Mouse (Mus musculus) gastrocnemius, adult 8-10 months (tissue): ENCODE results near the gene Cebpzos. TPM values are rescaled to one million over a fixed set of nuclear protein-coding genes. Genes with fewer than 3 reads are reported as not detected.

Experiments used
- DNase-seq, 2 experiments: peaks; one replicate each; pipeline ENCODE4 v3.0.0; 2022; ENCODE audit warnings: low spot score in 2 of 2
- total RNA-seq, 4 experiments: library from RNA; stranded (reverse); gene quantifications; 2 replicates each; pipeline ENCODE4 v1.2.4; 2022

The Cebpzos gene
- total RNA-seq, 4 experiments from 2014 or later, result 34.6 to 42.7 (median 37.3) TPM

GRCm38 (mm10) chr17:78937229-78937853 lies 21.0 kb downstream of the Cebpzos start:
- no peak for DNase-seq

DNA sequence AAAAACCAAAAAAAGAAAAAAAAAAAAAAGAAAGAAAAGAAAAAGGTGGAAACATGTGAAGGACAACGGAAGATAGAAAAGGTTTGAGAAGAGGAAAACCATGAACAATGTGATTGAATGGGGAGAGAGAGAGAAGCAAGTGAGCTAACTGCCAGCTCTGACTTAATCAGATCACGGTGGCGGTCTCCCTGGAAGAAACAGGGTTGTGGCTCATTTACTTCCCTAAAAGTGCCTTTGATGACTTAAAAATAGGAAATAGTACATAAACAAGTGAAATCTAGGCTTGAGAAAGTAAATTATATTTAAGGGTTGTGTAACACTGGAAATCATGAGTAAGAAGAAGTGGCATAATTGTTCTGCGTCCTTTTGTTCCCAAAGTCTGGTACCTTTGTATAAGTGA lies 22.6 kb downstream of the Cebpzos start:
- DNase-seq, result no peak

- DNase-seq, result no peak
These were observed 26.3 kb downstream of the Cebpzos start for GRCm38 (mm10) chr17:78942579-78942978.

GRCm38 (mm10) chr17:78951225-78951624 lies 34.9 kb downstream of the Cebpzos start:
- no peak for DNase-seq

DNA sequence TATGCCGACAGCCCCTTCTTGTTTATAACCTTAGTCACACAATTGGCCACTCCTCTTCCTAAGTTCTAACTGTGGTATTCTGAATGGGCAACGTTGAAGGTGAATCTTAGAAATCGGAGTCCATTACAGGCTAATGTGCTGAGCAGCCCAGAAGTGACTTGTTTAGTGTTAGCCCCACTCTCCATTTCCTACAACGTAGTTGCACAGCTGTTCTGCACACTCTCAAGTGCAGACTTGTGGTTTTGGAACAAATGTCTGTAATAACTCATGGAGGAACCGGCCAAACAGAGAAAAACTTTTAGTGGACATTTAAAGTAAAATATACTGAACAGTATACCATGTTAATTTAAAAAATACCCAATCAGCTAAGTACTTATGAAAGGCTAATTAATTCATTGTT lies 35.8 kb downstream of the Cebpzos start:
- no peak for DNase-seq

DNA sequence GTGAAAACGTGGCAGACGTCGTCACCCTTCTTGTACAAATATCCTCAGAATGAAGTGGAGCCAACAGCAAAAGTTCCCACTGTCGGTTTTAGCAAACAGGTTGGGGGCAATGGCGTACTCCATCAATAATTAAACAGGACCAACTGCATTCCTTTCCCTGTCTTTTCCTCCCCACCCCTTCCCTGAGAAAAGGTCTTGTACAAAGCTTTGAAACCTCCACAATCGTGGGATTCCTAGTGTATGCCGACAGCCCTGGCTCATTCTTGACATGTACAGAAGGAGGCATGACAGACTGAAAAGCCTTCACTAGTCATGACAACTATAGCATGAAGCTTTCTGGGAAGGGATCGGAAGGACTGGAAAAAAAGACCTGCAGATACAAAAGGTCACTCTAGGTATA lies 36.9 kb downstream of the Cebpzos start:
- no peak for DNase-seq

GRCm38 (mm10) chr17:78959473-78959872 lies 43.2 kb downstream of the Cebpzos start:
- no peak for DNase-seq

DNA sequence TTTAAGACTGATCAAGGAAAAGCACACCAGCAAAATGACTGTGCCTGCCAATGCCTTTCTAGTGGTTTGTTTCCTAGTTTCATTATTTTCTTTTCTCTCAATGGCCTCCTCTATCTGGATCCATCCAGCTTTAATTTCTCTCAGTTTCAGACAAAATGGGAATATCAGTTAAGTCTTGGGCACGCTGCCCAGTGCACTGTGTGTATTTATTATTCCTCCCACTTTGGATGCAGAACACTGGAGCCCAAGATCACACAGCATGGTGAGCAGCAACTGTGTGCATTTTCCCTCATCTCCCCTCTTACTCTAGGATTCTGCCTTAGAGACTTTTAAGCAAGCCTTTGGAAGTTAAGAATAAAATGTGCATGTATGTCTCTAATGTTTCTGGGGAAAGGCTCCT lies 48.1 kb downstream of the Cebpzos start:
- no peak for DNase-seq

DNA sequence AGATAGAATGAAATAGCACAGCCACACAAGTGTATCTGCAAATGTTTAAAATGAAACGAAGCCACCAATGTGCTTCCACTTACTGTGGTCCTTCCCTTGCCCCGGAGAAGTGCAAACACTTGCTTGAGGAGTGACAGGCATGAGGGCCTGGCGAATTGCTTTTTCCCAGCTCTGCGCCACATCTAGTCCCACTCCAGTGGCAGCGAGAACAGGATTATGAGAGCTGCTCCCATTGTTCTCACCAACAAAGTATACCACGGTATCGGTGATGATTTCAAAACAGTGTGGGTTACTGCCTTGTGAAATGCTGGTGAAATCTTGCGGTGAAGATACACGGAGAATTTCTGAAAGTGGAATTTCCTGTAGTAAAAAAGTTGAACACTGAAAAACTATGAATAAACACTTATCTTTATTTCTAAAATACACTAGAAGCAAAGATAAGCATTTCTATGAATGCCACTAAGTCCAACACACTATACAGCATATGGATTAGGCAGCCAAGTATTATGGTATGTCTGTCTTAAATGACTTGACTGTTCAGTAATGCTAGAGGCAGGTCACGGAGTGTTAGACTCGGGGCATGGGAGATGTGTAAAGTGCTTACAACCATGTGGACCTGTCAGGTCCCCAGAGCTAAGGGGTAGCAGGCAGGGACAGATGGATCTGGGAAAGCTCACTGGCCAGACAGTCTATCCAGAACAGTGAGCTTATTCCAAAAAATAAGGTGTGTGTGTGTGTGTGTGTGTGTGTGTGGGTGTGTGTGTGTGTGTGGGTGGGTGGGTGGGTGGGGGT lies 50.0 kb downstream of the Cebpzos start:
- DNase-seq, result no peak

GRCm38 (mm10) chr17:78968500-78968899 lies 52.2 kb downstream of the Cebpzos start:
- DNase-seq, result no peak

Other genes with a start within 250 kb of the Cebpzos start
- 1 to 10 TPM; 5.2 to 6.1 (median 5.3) TPM for gene Strn, start 179.3 kb upstream of the Cebpzos start, total RNA-seq
- gene Heatr5b, start 81.1 kb upstream of the Cebpzos start, total RNA-seq, result 1 to 10 TPM; 6.4 to 9.1 (median 8.1) TPM
- gene Gpatch11, start 80.9 kb upstream of the Cebpzos start, total RNA-seq, result 10 to 100 TPM; 15.9 to 27.9 (median 23.1) TPM
- 1 to 10 TPM; 2.7 to 3.8 (median 3.3) TPM for gene Eif2ak2, start 33.9 kb upstream of the Cebpzos start, total RNA-seq
- not detected for gene Sult6b1, start 9.5 kb upstream of the Cebpzos start, total RNA-seq
- 10 to 100 TPM; 22.7 to 28.6 (median 24.2) TPM for gene Cebpz, start 20.6 kb downstream of the Cebpzos start, total RNA-seq
- gene Ndufaf7, start 20.6 kb downstream of the Cebpzos start, total RNA-seq, result 10 to 100 TPM; 25.6 to 32.1 (median 28.7) TPM
- gene Prkd3, start 104.3 kb downstream of the Cebpzos start, total RNA-seq, result 10 to 100 TPM in 1 of 4 experiments, 1 to 10 TPM in 3; 7.8 to 11.2 (median 9.0) TPM
- 1 to 10 TPM; 1.1 to 2.8 (median 1.7) TPM for gene Qpct, start 135.4 kb downstream of the Cebpzos start, total RNA-seq